In the genomic region with DNA sequence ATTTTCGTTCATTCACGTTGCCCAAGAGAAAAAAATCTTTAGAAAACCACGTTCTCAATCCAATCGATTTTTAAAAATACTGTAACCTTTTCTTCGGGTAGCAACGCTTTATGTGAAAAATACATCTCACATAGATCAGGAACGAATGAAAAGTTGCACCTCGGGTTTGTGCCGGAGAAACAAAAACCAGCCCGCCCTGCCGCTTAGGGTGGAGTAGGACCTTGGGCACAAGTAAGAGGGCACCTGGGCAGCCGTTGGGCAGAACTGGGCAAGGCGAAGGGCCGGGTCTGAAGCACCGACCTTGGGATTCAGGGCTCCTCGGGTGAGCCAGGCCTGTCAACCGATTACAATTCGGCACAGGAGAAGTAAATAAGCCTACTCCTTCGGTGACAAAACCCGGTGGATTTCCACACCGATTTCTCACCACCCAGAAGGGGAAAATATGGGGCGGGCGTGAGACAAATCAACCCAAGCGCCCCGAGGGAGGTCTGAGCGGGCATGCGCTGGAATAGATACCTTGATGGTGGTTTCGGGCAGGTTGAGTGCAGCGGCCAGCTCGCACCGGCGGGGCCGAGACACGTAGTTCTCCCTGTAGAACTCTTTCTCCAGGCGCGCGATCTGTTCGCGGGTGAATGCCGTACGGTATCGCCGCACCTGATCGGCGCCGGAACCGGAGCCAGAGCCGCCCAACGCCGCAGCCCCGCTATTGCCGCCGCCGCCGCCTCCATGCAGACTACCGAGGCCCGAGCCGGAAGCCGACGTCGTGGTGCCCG, we compare ENCODE assay signal across 10 mouse cellular contexts. TPM values are rescaled to one million over a fixed set of nuclear protein-coding genes. Genes with fewer than 3 reads are reported as not detected.
A peak's percentile ranks its signal among the peaks of the same experiment; 100 is the strongest.
DNase-seq lines count a peak whose midpoint lies in the region; ATAC-seq lines count a peak whose summit lies in the region.
"Had no signal": no experiment of that assay in that cellular context is flagged by ENCODE, and none has a peak within 500 bp of the region (broad histone marks: within the 10 kb centered on the region; RNA-seq: fewer than 3 reads in every experiment).

No protein-coding gene starts in this region.

- peaks cover 29% of the 10 kb centered on the region for H3K4me1 ChIP-seq in midbrain, embryonic 10.5 days
- H3K4me1 ChIP-seq in midbrain, embryonic 16.5 days (ENCODE audit: control insufficient read depth, insufficient read depth, low read length): peaks cover 8% of the 10 kb centered on the region
- 0 out of 2 replicates have a peak, but pooled peaks cover 3% of the 10 kb centered on the region for H3K4me1 ChIP-seq in embryonic facial prominence, embryonic 14.5 days (ENCODE audit: control insufficient read depth, insufficient read depth, low read length)
- H3K4me1 ChIP-seq in intestine, embryonic 15.5 days (replicated peaks): peaks cover 26% of the 10 kb centered on the region
- peaks cover 19% of the 10 kb centered on the region for H3K4me1 ChIP-seq in neural tube, embryonic 13.5 days (replicated peaks)

- WGBS in midbrain, embryonic 10.5 days: 2% methylated on average over 62 of the region's 62 CpGs
- 2% methylated on average over 62 of the region's 62 CpGs for WGBS in midbrain, embryonic 16.5 days
- 3% methylated on average over 44 of the region's 62 CpGs for WGBS in embryonic facial prominence, embryonic 14.5 days
- 3% methylated on average over 62 of the region's 62 CpGs for WGBS in intestine, embryonic 15.5 days
- WGBS in neural tube, embryonic 13.5 days: 2% methylated on average over 62 of the region's 62 CpGs

- no peak overlapping the region for H3K27ac ChIP-seq in midbrain, embryonic 10.5 days (replicated peaks)
- no peak overlapping the region for H3K27ac ChIP-seq in midbrain, embryonic 16.5 days (ENCODE audit: low read length)
- no peak overlapping the region for H3K27ac ChIP-seq in embryonic facial prominence, embryonic 14.5 days (replicated peaks; ENCODE audit: low read depth, low read length)
- no peak overlapping the region for H3K27ac ChIP-seq in intestine, embryonic 15.5 days
- no peak overlapping the region for H3K27ac ChIP-seq in neural tube, embryonic 13.5 days (replicated peaks)

- peaks cover 100% of the 10 kb centered on the region for H3K27me3 ChIP-seq in midbrain, embryonic 10.5 days (ENCODE audit: low read depth, poor library complexity, severe bottlenecking)
- peaks cover 44% of the 10 kb centered on the region for H3K27me3 ChIP-seq in midbrain, embryonic 16.5 days (ENCODE audit: control insufficient read depth, insufficient read depth, low read depth, low read length)
- H3K27me3 ChIP-seq in embryonic facial prominence, embryonic 14.5 days (replicated peaks; ENCODE audit: control insufficient read depth, insufficient read depth, low read length): peaks cover 92% of the 10 kb centered on the region
- H3K27me3 ChIP-seq in intestine, embryonic 15.5 days (replicated peaks): peaks cover 84% of the 10 kb centered on the region
- H3K27me3 ChIP-seq in neural tube, embryonic 13.5 days: peaks cover 90% of the 10 kb centered on the region

- no peak overlapping the region for H3K4me2 ChIP-seq in midbrain, embryonic 16.5 days (ENCODE audit: low read length)
- peak overlapping the region; percentile 29 for H3K4me2 ChIP-seq in embryonic facial prominence, embryonic 14.5 days (ENCODE audit: low read depth, low read length)
- H3K4me2 ChIP-seq in intestine, embryonic 15.5 days (replicated peaks): 0 out of 2 replicates have a peak overlapping the region, but pooled peaks have one; percentile 22
- H3K4me2 ChIP-seq in neural tube, embryonic 13.5 days: 0 out of 2 replicates have a peak overlapping the region, but pooled peaks have one; percentile 13

- no peak for ATAC-seq in midbrain, embryonic 16.5 days
- no peak for ATAC-seq in embryonic facial prominence, embryonic 14.5 days (ENCODE audit: low read depth)
- no peak for ATAC-seq in intestine, embryonic 15.5 days
- ATAC-seq in neural tube, embryonic 13.5 days (ENCODE audit: low read depth): no peak

- H3K9ac ChIP-seq in midbrain, embryonic 16.5 days (ENCODE audit: low read depth, low read length): no peak overlapping the region
- no peak overlapping the region for H3K9ac ChIP-seq in embryonic facial prominence, embryonic 14.5 days (ENCODE audit: low read depth, low read length)
- H3K9ac ChIP-seq in intestine, embryonic 15.5 days: no peak overlapping the region
- peak overlapping the region; percentile 31; the same call in 1 of the 2 replicates for H3K9ac ChIP-seq in neural tube, embryonic 13.5 days

- H3K36me3 ChIP-seq in midbrain, embryonic 10.5 days: no peaks in the 10 kb centered on the region
- no peaks in the 10 kb centered on the region for H3K36me3 ChIP-seq in midbrain, embryonic 16.5 days (ENCODE audit: control insufficient read depth, insufficient read depth, low read length)
- H3K36me3 ChIP-seq in embryonic facial prominence, embryonic 14.5 days (ENCODE audit: control insufficient read depth, insufficient read depth, low read length): no peaks in the 10 kb centered on the region
- no peaks in the 10 kb centered on the region for H3K36me3 ChIP-seq in intestine, embryonic 15.5 days
- no peaks in the 10 kb centered on the region for H3K36me3 ChIP-seq in neural tube, embryonic 13.5 days

- peak overlapping the region; percentile 32; the same call in 1 of the 2 replicates for H3K4me3 ChIP-seq in midbrain, embryonic 10.5 days
- H3K4me3 ChIP-seq in midbrain, embryonic 16.5 days (ENCODE audit: low read depth, low read length): no peak overlapping the region
- peak overlapping the region; percentile 13; the same call in 1 of the 2 replicates for H3K4me3 ChIP-seq in embryonic facial prominence, embryonic 14.5 days (ENCODE audit: low read depth, low read length)
- peak overlapping the region; percentile 12; the same call in 1 of the 2 replicates for H3K4me3 ChIP-seq in intestine, embryonic 15.5 days (replicated peaks)
- H3K4me3 ChIP-seq in neural tube, embryonic 13.5 days: peak overlapping the region; percentile 20

- DNase-seq in midbrain, embryonic 10.5 days (ENCODE audit: low spot score): peak; percentile 65
- DNase-seq in embryonic facial prominence, embryonic 14.5 days (ENCODE audit: low spot score): no peak
- no peak for DNase-seq in right cerebral cortex, postnatal 10 days (ENCODE audit: low spot score in 2 of 2)
- DNase-seq in right cerebral cortex, postnatal 36 days (ENCODE audit: low spot score in 2 of 2): no peak
- no peak for DNase-seq in layer of hippocampus, postnatal 25 days (ENCODE audit: extremely low spot score in 1 of 2, low spot score in 1 of 2)

- no peaks in the 10 kb centered on the region for H3K9me3 ChIP-seq in midbrain, embryonic 10.5 days (replicated peaks)
- no peaks in the 10 kb centered on the region for H3K9me3 ChIP-seq in midbrain, embryonic 16.5 days (replicated peaks; ENCODE audit: control insufficient read depth, low read length, poor library complexity, severe bottlenecking)
- H3K9me3 ChIP-seq in embryonic facial prominence, embryonic 14.5 days (ENCODE audit: control insufficient read depth, low read length): no peaks in the 10 kb centered on the region
- H3K9me3 ChIP-seq in intestine, embryonic 15.5 days: no peaks in the 10 kb centered on the region
- no peaks in the 10 kb centered on the region for H3K9me3 ChIP-seq in neural tube, embryonic 13.5 days

RNA-seq across cellular contexts. Expression of a gene that starts 1.9 kb away (rescaled TPM):
- 0.17 and 0.50 TPM in 2 replicates for polyA plus RNA-seq in midbrain, embryonic 10.5 days (2016; fragmentation: Nextera tagmentation; extraction: Ambion mirVana)
- 0.21 and 0.42 TPM in 2 replicates for polyA plus RNA-seq in midbrain, embryonic 16.5 days (2015; fragmentation: Nextera tagmentation; extraction: Ambion mirVana)
- polyA plus RNA-seq in embryonic facial prominence, embryonic 14.5 days (2014; fragmentation: Nextera tagmentation; extraction: Ambion mirVana): not detected in 2 replicates
- polyA plus RNA-seq in intestine, embryonic 15.5 days (2015; fragmentation: Nextera tagmentation; extraction: Ambion mirVana): 0.04 TPM in 1 of 2 replicates, not detected in the other
- 0.43 and 0.67 TPM in 2 replicates for polyA plus RNA-seq in neural tube, embryonic 13.5 days (2015; fragmentation: Nextera tagmentation; extraction: Ambion mirVana)
- not detected for total RNA-seq in layer of hippocampus, postnatal 25 days (2021)
- total RNA-seq: adrenal gland, postnatal 36 days had no signal
- polyA plus RNA-seq: lung, embryonic 16.5 days had no signal

RNA-seq across cellular contexts. Expression of a gene that starts 10.7 kb away (rescaled TPM):
- polyA plus RNA-seq in midbrain, embryonic 10.5 days (2016; fragmentation: Nextera tagmentation; extraction: Ambion mirVana): 0.05 TPM in 1 of 2 replicates, not detected in the other
- not detected in 2 replicates for polyA plus RNA-seq in midbrain, embryonic 16.5 days (2015; fragmentation: Nextera tagmentation; extraction: Ambion mirVana)
- polyA plus RNA-seq in embryonic facial prominence, embryonic 14.5 days (2014; fragmentation: Nextera tagmentation; extraction: Ambion mirVana): not detected in 2 replicates
- 0.67 and 0.77 TPM in 2 replicates for polyA plus RNA-seq in intestine, embryonic 15.5 days (2015; fragmentation: Nextera tagmentation; extraction: Ambion mirVana)
- polyA plus RNA-seq in neural tube, embryonic 13.5 days (2015; fragmentation: Nextera tagmentation; extraction: Ambion mirVana): 0.10 and 0.19 TPM in 2 replicates
- total RNA-seq in layer of hippocampus, postnatal 25 days (2021): not detected
- total RNA-seq: adrenal gland, postnatal 36 days had no signal
- polyA plus RNA-seq: lung, embryonic 16.5 days had no signal

RNA-seq across cellular contexts. Expression of a gene that starts 17.4 kb away (rescaled TPM):
- not detected in 2 replicates for polyA plus RNA-seq in midbrain, embryonic 10.5 days (2016; fragmentation: Nextera tagmentation; extraction: Ambion mirVana)
- not detected in 2 replicates for polyA plus RNA-seq in midbrain, embryonic 16.5 days (2015; fragmentation: Nextera tagmentation; extraction: Ambion mirVana)
- not detected in 2 replicates for polyA plus RNA-seq in embryonic facial prominence, embryonic 14.5 days (2014; fragmentation: Nextera tagmentation; extraction: Ambion mirVana)
- 0.45 and 1.1 TPM in 2 replicates for polyA plus RNA-seq in intestine, embryonic 15.5 days (2015; fragmentation: Nextera tagmentation; extraction: Ambion mirVana)
- polyA plus RNA-seq in neural tube, embryonic 13.5 days (2015; fragmentation: Nextera tagmentation; extraction: Ambion mirVana): 0.50 and 1.7 TPM in 2 replicates
- total RNA-seq in layer of hippocampus, postnatal 25 days (2021): not detected
- total RNA-seq: adrenal gland, postnatal 36 days had no signal
- polyA plus RNA-seq: lung, embryonic 16.5 days had no signal

RNA-seq across cellular contexts. Expression of a gene that starts 21.9 kb away (rescaled TPM):
- polyA plus RNA-seq in midbrain, embryonic 10.5 days (2016; fragmentation: Nextera tagmentation; extraction: Ambion mirVana): not detected in 2 replicates
- polyA plus RNA-seq in midbrain, embryonic 16.5 days (2015; fragmentation: Nextera tagmentation; extraction: Ambion mirVana): not detected in 2 replicates
- polyA plus RNA-seq in embryonic facial prominence, embryonic 14.5 days (2014; fragmentation: Nextera tagmentation; extraction: Ambion mirVana): not detected in 2 replicates
- polyA plus RNA-seq in intestine, embryonic 15.5 days (2015; fragmentation: Nextera tagmentation; extraction: Ambion mirVana): 1.2 and 2.3 TPM in 2 replicates
- polyA plus RNA-seq in neural tube, embryonic 13.5 days (2015; fragmentation: Nextera tagmentation; extraction: Ambion mirVana): 4.0 and 6.5 TPM in 2 replicates
- total RNA-seq in layer of hippocampus, postnatal 25 days (2021): not detected
- total RNA-seq: adrenal gland, postnatal 36 days had no signal
- polyA plus RNA-seq: lung, embryonic 16.5 days had no signal

RNA-seq across cellular contexts. Expression of a gene that starts 34.3 kb away (rescaled TPM):
- polyA plus RNA-seq in midbrain, embryonic 10.5 days (2016; fragmentation: Nextera tagmentation; extraction: Ambion mirVana): not detected in 2 replicates
- polyA plus RNA-seq in midbrain, embryonic 16.5 days (2015; fragmentation: Nextera tagmentation; extraction: Ambion mirVana): not detected in 2 replicates
- polyA plus RNA-seq in embryonic facial prominence, embryonic 14.5 days (2014; fragmentation: Nextera tagmentation; extraction: Ambion mirVana): 0.37 and 0.45 TPM in 2 replicates
- 4.8 and 7.9 TPM in 2 replicates for polyA plus RNA-seq in intestine, embryonic 15.5 days (2015; fragmentation: Nextera tagmentation; extraction: Ambion mirVana)
- 87.2 and 132 TPM in 2 replicates for polyA plus RNA-seq in neural tube, embryonic 13.5 days (2015; fragmentation: Nextera tagmentation; extraction: Ambion mirVana)
- not detected for total RNA-seq in layer of hippocampus, postnatal 25 days (2021)
- total RNA-seq: adrenal gland, postnatal 36 days had no signal
